Mouse (Mus musculus) cerebellum, adult (tissue): ENCODE data around the gene Stam.
"Not testable (repeated sequence)": the region's sequence is repeated elsewhere in the genome, so short reads cannot be mapped to it uniquely, and the experiment has no call there.

Experiments
- ATAC-seq: cut with Nextera tagmentation; 2 replicates; pipeline ENCODE4 v1.9.2; 2017; ENCODE audit warnings: mild to moderate bottlenecking, moderate library complexity, mixed read lengths; ENCODE audit not compliant: insufficient number of reproducible peaks, low FRiP score, low TSS enrichment

Stam gene

DNA sequence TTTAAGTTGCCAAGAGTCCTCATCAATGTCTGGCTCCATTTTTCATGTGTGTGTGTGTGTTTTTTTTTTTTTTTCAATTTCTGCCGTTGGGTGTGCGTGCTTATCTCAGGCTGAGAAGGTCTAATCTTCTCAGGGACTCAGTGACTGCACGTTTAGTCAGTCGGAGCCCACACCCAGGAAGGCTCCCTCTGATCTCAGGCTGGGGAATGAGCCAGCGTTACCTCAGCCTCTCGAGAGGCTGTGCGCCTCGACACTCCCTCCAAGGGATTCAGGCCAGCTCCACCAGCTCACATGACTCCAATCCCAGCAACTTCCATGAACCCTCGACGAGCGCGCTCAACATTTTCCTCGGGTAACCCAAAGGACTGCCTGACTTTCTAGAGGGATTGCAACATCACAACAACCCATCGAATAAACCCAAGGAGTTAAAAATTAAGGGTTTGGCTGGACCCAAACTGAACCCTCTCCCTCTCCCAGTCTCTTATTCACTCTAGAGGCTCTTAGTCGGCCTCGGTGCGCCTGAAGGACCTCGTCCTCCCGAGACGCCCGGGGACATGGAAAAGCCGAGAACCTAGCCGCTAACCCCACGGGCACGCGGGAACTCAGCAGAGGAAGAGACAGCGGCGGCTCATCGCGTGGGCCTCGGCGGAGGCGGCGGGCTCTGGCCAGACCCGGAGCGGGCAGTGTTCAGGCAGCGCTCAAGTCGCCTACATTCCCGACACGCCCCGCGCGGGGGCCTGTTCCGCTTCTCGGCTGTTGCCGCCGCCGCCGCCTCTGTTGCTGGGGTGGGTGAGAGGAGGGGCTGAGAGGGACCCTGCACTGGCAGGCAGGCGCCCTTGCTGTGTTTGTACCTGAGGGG, at the start of gene Stam:
TSS of gene Stam (plus strand) at position 737 of the 859 bp plus-strand sequence.
- peak; percentile 95 for ATAC-seq

DNA sequence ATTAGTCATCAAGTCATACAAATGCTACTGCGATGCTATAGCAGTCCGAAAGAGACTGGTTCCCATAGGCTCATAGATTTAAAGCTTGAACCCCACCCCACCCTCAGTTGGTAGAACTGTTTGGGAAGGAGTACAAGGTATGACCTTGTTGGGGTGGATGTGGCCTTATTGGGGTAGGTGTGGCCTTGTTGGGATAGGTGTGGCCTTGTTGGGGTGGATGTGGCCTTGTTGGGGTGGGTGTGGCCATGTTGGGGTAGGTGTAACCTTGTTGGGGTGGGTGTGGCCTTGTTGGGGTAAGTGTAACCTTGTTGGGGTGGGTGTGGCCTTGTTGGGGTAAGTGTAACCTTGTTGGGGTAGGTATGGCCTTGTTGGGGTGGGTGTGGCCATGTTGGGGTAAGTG, 32.6 kb upstream of the Stam start:
- ATAC-seq = no peak

DNA sequence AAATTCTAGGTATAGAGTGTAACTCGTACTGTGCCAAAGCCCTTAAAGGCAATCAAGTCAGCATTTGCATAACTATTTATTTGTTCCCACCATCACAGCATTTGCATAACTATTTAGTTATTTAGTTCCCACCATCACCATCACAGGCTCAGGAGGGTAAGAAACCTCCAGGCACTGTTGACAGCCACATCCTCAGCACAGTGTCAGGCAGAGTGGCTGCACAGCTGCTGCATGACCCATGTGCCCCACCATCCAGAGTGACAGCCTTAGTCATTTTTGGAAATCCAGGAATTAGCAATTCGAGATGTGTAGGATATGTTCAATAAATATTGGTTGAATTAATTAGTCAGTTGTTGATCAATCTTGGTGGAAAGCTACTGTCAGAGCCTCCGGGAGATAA, 30.9 kb upstream of the Stam start:
- no peak for ATAC-seq

DNA sequence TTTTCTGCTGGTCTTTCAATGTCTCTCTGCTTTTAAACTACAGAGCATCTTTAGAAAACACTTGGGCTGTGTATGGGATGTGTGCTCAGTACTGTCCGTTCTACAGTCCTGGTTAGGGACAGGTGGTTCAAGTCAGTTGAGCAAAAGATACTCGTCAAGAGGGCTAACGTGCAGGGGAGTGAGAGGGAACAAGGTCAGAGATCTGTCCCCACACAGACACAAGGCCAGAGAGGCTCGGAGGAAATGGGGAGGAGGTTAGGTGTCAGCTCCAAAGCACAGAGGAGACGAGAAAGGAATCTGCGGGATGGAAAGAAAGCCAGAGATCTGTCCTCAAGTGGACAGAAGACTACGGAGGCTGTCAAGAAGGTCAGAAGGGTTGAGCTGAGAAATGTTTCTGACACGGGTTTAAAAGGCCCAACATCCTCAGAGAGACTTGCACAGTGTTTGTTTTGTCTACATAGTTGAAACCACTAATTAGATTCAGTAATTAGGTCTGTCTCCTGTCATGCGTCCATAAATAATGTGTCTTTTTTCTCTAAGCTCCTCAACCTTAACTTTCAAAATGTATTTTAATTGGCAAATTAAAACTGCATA, 30.2 kb upstream of the Stam start:
- ATAC-seq = no peak

DNA sequence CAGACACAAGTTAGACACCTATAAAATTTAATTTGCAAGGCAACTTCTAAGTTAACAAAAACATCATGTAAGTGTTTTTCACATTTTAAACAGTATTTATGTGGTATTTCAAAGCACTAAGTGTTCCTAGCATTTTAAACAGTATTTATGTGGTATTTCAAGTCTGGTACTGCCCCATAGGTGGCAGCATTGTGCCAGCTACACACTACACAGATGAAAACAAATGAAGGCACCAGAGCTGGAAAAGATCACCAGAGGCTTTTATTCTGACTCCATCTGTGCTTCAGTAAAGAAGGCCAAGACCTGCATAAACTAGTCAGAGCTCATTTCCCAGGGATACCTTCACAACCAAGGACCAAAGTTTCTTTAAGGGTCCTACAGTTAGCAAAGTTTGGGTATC, 25.5 kb upstream of the Stam start:
- ATAC-seq = peak; percentile 95

DNA sequence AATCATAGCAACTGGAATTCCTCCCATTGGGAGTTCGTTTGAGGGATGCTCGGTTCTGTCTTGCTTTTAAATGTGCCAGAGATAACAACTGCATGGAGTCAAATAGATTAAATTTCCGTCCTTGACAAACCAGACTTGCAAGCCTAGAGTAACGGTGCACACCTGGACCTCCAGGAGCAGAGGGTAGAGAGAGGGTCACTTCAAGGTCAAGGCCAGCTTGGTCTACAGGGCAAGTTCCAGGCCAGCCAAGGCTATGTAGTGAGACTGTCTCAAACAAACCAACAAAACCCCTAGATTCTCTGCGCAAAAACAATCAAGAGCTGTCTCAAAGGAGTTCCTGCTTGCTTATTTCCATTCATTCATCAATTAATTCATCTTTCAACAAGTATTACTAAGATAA, 25.1 kb upstream of the Stam start:
- no peak for ATAC-seq

DNA sequence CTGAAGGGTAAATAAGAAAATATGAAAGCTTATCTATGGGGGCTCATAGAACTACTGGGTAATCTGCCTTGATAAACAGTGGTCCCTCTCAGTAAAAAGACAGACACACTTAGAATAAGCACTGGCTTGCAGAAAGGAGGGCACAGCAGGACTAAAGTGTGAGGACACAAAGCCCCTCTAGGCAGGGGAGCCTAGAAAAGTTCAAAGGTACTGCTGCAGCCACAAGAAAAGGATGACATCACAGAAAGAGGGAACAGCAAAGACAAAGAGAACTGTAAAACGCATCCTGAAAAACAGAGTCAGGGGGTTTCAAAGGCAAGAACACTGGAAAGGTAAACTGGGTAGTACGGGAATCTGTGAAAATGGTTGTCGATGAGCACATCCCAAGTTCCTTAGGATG, 20.3 kb upstream of the Stam start:
- no peak for ATAC-seq

DNA sequence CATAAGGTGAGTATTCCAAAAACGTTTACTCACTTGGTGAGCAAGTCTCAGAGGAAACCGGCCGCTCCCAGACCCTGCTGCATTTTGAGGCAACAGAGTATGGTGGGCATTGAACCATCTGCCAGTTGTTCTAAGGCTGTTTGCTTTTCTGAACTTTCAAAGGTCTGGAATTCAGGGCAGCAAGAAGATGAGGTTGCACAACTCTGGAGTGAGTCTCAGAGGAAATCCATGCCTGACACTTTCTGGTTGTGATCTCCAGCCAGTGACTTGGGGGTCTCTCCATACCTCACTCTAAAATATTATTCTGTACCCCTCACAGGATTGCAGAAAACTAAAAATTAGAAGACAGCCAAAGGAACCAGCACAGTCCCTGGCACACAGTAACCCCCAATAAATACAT, 19.7 kb upstream of the Stam start:
- no peak for ATAC-seq

DNA sequence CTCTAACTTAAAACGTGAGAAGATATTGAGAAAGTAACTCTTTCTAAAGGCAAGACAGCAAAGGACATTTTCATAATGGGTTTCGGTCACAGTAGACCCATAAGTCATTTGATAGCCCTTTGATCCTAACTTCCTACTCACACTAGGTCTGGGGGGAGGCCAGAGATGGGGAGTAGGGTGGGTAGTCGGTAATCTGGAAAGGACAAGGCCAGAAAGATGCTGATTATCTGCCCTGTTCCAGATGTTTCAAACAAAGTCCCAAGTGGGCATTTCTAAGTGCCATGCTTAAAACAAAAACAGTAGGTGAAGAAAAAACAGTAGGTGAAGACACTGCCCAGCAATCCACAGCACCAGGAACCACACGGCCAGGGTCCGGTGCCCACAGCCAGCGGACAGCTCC, 19.2 kb upstream of the Stam start:
- ATAC-seq = peak; percentile 13

DNA sequence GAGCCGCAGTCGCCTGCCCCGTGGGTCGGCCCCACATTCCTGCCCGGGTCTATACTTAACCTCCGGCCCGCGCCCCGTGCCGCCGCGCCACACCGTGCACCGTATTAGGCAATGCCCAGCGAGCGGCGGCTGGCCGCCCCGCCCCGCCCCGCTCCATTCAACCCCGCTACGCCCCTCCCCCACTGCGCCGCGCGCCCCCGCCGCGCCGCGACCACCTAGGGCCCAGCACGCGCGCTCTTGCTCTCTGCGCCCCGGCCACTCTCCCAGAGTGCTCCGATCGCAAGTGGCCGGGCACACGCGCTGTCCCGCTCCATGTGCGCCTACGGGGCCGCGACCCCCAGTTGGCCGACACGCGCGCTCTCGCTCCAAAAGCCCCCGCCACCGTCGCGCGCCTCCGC, 18.7 kb upstream of the Stam start:
- peak; percentile 59 for ATAC-seq

DNA sequence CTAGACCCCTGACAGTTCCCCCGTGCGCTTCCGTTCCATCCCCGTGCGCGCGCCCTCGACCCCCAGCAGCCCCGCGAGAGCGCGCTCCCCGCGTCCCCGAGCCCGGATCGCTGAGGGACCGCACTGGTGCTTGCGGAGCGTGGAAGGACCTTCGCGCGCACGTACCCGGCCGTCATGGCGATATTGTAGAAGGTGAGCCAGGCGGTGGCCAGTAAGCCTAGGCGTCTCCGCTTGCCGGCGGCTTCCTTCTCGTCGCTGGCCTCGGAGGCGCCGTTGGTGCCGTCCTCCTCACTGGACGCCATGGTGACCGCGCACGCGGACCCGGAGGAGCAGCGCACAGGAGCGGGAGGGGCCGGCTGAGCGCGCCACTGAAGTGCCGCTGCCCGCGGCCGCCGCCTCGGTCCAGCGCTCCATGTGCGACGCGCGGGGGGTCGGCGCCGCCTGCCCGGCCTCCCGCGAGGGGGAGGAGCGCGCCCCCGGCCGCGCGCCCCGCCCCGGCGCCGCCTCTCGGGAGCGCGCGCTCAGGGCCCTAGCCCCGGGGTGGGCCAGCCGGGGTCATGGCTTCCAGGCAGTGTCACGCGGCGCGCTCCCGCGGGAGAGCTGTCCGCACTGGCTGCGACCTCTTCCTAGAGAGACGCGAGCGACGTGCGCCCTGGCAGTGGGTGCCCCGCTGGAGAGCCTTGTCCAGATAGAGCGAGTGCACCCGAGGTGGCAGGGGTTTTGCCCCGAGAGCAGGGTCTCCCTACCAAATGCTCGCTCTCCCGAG, 18.1 kb upstream of the Stam start, which contains the start of gene Hacd1:
TSS of gene Hacd1 (minus strand) at position 570 of the 766 bp plus-strand sequence.
- peak; percentile 85 for ATAC-seq

DNA sequence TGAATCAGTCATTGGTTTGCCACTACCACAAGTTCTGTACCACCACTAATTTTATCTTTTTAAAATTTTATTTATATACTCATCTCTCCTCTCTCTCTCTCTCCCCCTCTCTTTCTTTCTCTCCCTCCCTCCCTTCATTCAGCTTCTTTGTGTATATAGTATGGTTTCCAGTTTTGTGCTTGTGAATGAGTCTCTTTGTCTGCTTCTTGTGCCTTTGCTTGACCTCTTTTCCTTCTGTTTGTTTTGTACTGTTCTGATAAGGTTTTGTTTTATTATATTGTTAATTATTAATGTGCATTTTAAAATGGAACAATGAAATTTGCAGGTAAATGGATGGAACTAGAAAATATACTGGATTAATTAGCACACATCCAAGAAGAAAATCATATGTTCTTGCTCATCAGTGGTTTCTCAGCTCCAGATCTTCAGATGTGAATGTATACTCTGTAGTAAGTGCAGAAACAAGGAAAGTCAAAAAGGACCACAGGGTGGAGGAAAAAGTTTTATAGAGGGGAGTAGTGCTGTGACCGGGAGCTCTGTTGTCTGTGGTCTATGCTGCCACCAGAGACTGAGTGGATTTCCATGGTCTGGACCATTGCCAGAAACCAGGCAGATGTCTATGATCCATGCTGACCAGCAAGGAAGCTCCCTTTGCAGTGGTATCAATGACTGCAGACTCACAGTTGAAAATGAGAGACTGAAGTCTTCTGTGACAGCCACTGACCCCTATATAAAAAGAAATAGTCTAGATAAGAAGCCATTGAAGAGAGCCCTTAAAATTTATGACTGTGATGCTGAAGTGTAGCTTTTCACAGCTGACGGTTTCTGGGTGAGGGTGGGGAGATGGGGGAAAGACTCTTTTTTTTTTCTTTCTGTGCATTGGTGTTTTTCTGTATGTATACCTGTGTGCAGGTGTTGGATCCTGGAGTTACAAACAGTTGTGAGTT, 7.9 kb upstream of the Stam start:
- ATAC-seq = no peak

DNA sequence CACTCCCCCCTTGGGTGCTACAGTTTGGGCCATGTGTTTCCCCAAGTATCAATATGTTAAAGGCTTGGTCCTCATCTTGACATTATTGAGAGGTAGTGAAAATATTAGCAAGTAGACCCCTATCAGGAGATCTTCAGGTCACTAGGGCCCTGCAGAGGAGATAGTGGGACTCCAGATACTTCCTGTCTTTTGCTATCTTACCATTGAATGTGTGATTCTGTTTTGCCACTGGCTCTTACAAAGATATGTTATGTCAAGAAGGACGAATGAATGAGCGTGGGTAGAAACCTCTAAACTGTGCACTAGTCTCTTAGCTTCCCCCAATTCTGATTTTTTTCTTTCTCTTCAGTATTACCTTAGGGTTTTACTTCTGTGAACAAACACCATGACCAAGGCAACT, 4.9 kb upstream of the Stam start:
- ATAC-seq = no peak

DNA sequence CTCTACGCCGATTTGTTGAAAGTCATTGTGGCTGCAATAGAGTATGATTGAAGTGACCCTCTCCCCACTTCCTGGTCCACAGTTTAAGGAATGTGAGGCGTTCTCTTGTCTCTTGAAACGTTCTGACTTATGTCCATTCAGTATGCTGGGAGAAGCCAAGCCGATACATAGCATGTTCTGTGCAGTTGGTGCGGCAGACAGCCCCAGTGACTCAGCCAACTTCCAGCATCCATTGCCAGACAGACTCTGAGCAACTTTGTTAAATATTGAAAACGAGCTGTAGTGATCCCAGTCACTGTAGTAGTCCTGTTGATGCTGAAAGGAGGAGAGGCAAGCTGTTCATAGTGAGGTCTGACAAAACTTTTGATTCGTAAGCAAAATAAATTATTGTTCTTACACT, 3.4 kb upstream of the Stam start:
- no peak for ATAC-seq

DNA sequence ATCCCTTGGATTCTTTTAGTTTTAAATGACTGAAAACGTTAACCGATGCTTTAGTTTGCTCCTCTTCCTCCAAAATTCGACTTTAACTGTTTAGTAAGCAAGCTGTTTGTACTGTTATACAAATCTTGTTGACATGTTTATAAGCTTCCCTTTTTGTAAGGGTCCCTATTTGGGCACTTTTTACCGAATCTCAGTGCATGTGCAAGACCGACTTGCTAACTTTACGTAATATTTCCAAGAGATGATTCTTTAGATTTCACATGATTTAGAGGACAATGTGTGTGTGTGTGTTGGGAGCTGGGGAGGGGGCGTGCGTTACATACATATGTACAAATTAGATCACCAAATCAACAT, 913 bp upstream of the Stam start:
- ATAC-seq = 0 out of 2 replicates have a peak, but pooled peaks have one; percentile 2

DNA sequence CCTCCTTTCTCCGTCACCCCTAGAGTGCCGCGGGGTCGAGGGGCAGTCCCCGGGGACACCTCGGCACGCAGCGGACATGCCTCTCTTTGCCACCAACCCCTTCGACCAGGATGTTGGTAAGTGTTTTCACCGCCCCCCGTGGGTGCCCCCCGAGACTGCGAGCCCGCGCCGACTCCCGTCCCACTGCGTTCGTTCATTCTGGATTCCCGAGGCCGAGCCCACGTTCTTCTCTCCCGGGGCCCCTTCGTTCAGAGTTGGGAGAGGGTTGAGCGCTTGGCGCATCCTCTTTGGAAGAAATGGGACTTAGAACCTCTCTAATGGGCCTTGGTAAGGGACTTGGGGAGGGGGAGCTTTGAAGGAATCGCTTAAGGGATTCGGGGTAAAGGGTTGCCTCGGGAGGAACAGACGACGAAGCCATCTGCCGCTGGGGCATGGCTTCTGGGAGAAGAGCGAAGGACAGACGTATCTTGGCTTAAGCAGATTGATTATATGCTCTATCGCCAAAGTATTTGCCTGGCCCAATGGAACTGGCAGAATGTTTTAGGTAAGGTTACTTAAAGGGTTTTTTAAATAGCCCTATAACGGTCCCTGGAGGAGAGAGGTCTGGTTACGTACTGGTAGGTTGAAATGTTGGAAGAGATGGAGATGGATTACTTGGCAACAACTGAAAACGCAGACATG, 463 bp downstream of the Stam start:
- ATAC-seq = 0 out of 2 replicates have a peak, but pooled peaks have one; percentile 0

DNA sequence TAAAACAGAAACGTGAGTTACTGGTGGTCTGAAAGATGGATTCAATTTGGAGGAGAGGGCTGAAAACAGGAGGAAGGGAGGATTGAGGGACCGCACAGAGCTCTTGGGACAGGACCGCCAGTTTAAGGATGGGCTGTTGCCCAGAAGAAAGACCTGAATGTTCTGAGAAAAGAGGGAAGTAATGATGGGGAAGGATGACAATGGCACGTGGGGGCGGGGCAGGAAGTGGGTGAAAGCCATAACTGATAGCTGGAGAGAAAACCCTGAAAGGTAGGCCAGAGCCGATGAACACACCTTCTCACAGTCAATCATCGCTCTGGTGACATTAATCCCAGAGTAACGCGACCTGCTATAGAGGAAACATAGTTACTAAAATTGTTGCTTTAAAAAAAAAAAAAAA, 4.6 kb downstream of the Stam start:
- ATAC-seq = not testable (repeated sequence)

DNA sequence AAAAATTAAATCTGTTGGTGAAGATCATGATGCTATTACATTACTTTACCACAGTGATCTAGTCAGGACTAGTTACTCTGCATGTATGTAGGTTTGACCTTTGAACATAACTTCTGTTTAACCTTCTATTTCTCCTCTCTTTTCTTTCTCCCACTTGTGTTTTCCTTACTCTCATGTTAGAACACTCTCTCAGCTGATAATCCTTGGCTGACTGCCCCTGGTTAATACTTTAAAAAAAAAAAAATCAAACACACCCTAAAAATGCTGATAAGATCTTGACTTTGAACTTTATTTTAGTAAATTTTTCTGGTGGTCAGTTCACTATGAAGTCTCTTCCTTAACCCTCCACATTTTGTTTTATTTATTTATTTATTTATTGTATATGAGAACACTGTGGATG, 26.6 kb downstream of the Stam start:
- ATAC-seq = no peak

DNA sequence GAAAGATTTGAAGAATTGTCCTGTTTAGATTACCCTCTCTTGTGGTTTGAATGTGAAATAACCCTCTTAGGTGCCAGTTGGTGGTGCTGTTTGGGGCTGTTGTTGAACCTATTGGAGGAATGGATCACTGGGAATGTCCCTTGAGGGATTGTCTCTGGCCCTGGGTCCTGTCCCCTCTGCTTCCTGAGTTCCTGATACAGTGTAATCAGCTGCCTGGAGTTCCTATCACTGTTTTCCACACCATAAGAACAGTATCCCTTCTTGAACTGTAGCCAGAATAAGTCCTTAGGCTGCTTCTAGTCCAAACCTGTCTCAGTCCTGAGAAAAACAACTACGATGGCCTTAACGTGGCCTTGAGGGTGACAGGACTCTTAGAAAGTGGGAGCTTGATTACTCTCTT, 28.7 kb downstream of the Stam start:
- ATAC-seq = no peak

DNA sequence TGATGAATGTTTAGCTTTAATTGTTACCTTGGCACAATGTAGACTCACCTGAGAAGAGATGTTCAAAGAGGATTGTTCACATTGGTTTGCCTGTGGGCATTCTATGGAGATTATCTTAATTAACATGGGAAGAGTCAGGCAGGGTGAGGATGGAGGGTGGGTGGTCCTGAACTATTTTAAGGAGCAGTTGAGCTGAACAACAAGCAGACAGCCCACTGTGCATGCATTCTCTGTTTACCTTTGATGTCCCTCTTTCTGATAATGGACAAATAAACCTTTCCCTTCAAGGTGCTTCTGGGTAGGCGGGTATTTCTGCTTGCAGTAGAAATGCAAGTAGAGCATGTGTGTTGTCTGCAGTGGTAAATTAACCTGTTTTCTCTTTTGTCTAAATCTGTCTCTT, 30.0 kb downstream of the Stam start:
- ATAC-seq = no peak
